Mouse (Mus musculus): ENCODE measurements around the gene Unc13a.

- no peak for TF ChIP-seq POLR2A (IDR thresholded peaks at IDR 0.05; ENCODE audit: borderline replicate concordance, control insufficient read depth, low read depth, low read length)
- TF ChIP-seq CTCF (IDR thresholded peaks at IDR 0.05; ENCODE audit: control insufficient read depth, insufficient read depth, low read length) = no peak
Observed at GRCm38 (mm10) chr8:71612141-71612540, 59.4 kb downstream of the Unc13a start.
